Mouse (Mus musculus): ENCODE data around the gene Cpe.

GRCm38 (mm10) chr8:64657980-64658401 is 34.9 kb downstream of the Cpe start:
- no peak for TF ChIP-seq CTCF (IDR thresholded peaks at IDR 0.05; ENCODE audit: low read depth)
- no peak for TF ChIP-seq EP300 (optimal IDR thresholded peaks at IDR 0.05)

Data from stomach, postnatal 0 days (tissue).